Mouse (Mus musculus) CD4-positive helper T cell, adult 2 months (primary cell): ENCODE measurements around the gene Olfr361.
"Not testable (repeated sequence)": the region's sequence is repeated elsewhere in the genome, so short reads cannot be mapped to it uniquely, and the experiment has no call there.

Experiments
- DNase-seq: peaks from one replicate; pipeline ENCODE4 v3.0.0-alpha.2; 2012; ENCODE audit warnings: low read depth, missing footprints, low spot score

The Olfr361 gene

GRCm38 (mm10) chr2:37089190-37089589 lies at the start of gene Olfr361:
TSS of gene Olfr361 (minus strand) at chr2:37089290.
- DNase-seq: not testable (repeated sequence)

DNA sequence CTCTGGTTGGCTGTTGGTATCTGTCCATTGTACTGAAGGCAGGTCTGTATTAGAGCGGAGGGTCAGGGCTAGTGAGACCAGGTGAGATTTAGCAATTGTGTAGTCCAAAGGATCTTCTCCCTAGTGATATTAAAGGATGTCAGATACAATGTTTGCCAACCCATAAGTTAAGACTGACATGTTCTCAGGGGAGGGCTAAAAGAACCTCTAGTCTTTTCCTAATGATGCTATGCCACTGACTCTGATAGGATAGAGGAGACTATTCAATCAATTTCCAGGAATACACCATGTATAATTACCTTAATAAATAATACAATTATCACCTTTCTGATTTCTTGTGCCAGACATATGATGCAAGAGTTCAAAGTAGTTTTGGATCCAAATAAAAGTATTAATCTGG lies 28.7 kb upstream of the Olfr361 start, which contains the start of gene Olfr362:
TSS of gene Olfr362 (minus strand) at position 101 of the 400 bp plus-strand sequence.
- no peak for DNase-seq

GRCm38 (mm10) chr2:37065446-37065845 lies 23.6 kb downstream of the Olfr361 start, which contains the start of gene Olfr360:
TSS of gene Olfr360 (plus strand) at chr2:37065746.
- DNase-seq: no peak
